10 mouse cellular contexts compared by ENCODE assay signal in genomic region chr9:32720264-32721031, GRCm38 (mm10).
DNase-seq lines count a peak whose midpoint lies in the region; ATAC-seq and TF ChIP-seq lines count a peak whose summit lies in the region.
"Had no signal": no experiment of that assay in that cellular context is flagged by ENCODE, and none has a peak within 500 bp of the region (broad histone marks: within the 10 kb centered on the region; RNA-seq: fewer than 3 reads in every experiment).

No protein-coding gene starts in this region.

- no peak for TF ChIP-seq CTCF in midbrain, postnatal 0 days (IDR thresholded peaks at IDR 0.05)

- no peaks in the 10 kb centered on the region for H3K36me3 ChIP-seq in hindbrain, embryonic 11.5 days (ENCODE audit: control insufficient read depth, insufficient read depth, low read length)
- no peaks in the 10 kb centered on the region for H3K36me3 ChIP-seq in hindbrain, embryonic 16.5 days (ENCODE audit: control insufficient read depth, insufficient read depth, low read length)
- no peaks in the 10 kb centered on the region for H3K36me3 ChIP-seq in heart, embryonic 16.5 days (ENCODE audit: control insufficient read depth, insufficient read depth)
- H3K36me3 ChIP-seq in stomach, embryonic 16.5 days (ENCODE audit: control insufficient read depth, insufficient read depth, low read length), result no peaks in the 10 kb centered on the region
- H3K36me3 ChIP-seq in midbrain, postnatal 0 days (ENCODE audit: insufficient read depth, low read length), result no peaks in the 10 kb centered on the region
- H3K36me3 ChIP-seq: G1E had no signal

- WGBS in hindbrain, embryonic 11.5 days, result 46% methylated on average over 12 of the region's 12 CpGs
- WGBS in hindbrain, embryonic 16.5 days, result 55% methylated on average over 12 of the region's 12 CpGs
- WGBS in heart, embryonic 16.5 days, result 40% methylated on average over 12 of the region's 12 CpGs
- 41% methylated on average over 12 of the region's 12 CpGs for WGBS in stomach, embryonic 16.5 days
- 55% methylated on average over 12 of the region's 12 CpGs for WGBS in midbrain, postnatal 0 days

- no peak overlapping the region for H3K4me3 ChIP-seq in hindbrain, embryonic 11.5 days (ENCODE audit: low read depth, low read length)
- H3K4me3 ChIP-seq in hindbrain, embryonic 16.5 days (ENCODE audit: low read length), result no peak overlapping the region
- no peak overlapping the region for H3K4me3 ChIP-seq in heart, embryonic 16.5 days (ENCODE audit: low read length)
- H3K4me3 ChIP-seq in stomach, embryonic 16.5 days (replicated peaks; ENCODE audit: low read length), result no peak overlapping the region
- no peak overlapping the region for H3K4me3 ChIP-seq in midbrain, postnatal 0 days (ENCODE audit: low read depth, low read length)

- H3K4me2 ChIP-seq in hindbrain, embryonic 11.5 days (replicated peaks; ENCODE audit: low read depth, low read length), result no peak overlapping the region
- no peak overlapping the region for H3K4me2 ChIP-seq in hindbrain, embryonic 16.5 days (ENCODE audit: low read length)
- H3K4me2 ChIP-seq in heart, embryonic 16.5 days (ENCODE audit: low read depth, low read length), result peak overlapping the region; percentile 14; the same call in 1 of the 2 replicates
- no peak overlapping the region for H3K4me2 ChIP-seq in stomach, embryonic 16.5 days (ENCODE audit: low read depth, low read length)
- no peak overlapping the region for H3K4me2 ChIP-seq in midbrain, postnatal 0 days (ENCODE audit: low read depth, low read length, poor library complexity, severe bottlenecking)

- no peak overlapping the region for H3K27ac ChIP-seq in hindbrain, embryonic 11.5 days (ENCODE audit: low read depth, low read length)
- no peak overlapping the region for H3K27ac ChIP-seq in hindbrain, embryonic 16.5 days (ENCODE audit: low read depth, low read length)
- H3K27ac ChIP-seq in heart, embryonic 16.5 days (ENCODE audit: low read length), result peak overlapping the region; percentile 45
- H3K27ac ChIP-seq in stomach, embryonic 16.5 days (ENCODE audit: low read length), result no peak overlapping the region
- no peak overlapping the region for H3K27ac ChIP-seq in midbrain, postnatal 0 days (ENCODE audit: low read depth, low read length)

- peaks cover 7% of the 10 kb centered on the region for H3K4me1 ChIP-seq in hindbrain, embryonic 11.5 days (replicated peaks; ENCODE audit: control insufficient read depth, insufficient read depth, low read length)
- peaks cover 8% of the 10 kb centered on the region for H3K4me1 ChIP-seq in hindbrain, embryonic 16.5 days (ENCODE audit: control insufficient read depth, insufficient read depth, low read depth, low read length)
- H3K4me1 ChIP-seq in heart, embryonic 16.5 days (ENCODE audit: control insufficient read depth, insufficient read depth, low read length), result peaks cover 58% of the 10 kb centered on the region
- H3K4me1 ChIP-seq in stomach, embryonic 16.5 days (ENCODE audit: control insufficient read depth, insufficient read depth, low read length), result peaks cover 28% of the 10 kb centered on the region
- peaks cover 5% of the 10 kb centered on the region; the same call in 1 of the 2 replicates for H3K4me1 ChIP-seq in midbrain, postnatal 0 days (ENCODE audit: insufficient read depth, low read length)

- no peaks in the 10 kb centered on the region for H3K9me3 ChIP-seq in hindbrain, embryonic 11.5 days (ENCODE audit: control insufficient read depth, low read length)
- no peaks in the 10 kb centered on the region for H3K9me3 ChIP-seq in hindbrain, embryonic 16.5 days (ENCODE audit: control insufficient read depth, low read length)
- no peaks in the 10 kb centered on the region for H3K9me3 ChIP-seq in heart, embryonic 16.5 days (replicated peaks; ENCODE audit: control insufficient read depth, low read length)
- no peaks in the 10 kb centered on the region for H3K9me3 ChIP-seq in stomach, embryonic 16.5 days (replicated peaks; ENCODE audit: control insufficient read depth, low read length)
- no peaks in the 10 kb centered on the region for H3K9me3 ChIP-seq in midbrain, postnatal 0 days (ENCODE audit: low read length)

- ATAC-seq in hindbrain, embryonic 11.5 days (ENCODE audit: low FRiP score), result no peak
- no peak for ATAC-seq in hindbrain, embryonic 16.5 days
- 0 out of 2 replicates have a peak, but pooled peaks have one; percentile 6 for ATAC-seq in heart, embryonic 16.5 days (replicated peaks; ENCODE audit: extremely low read depth, insufficient read depth, low FRiP score)
- 0 out of 2 replicates have a peak, but pooled peaks have one; percentile 18 for ATAC-seq in stomach, embryonic 16.5 days (ENCODE audit: insufficient read depth, low FRiP score)
- ATAC-seq in midbrain, postnatal 0 days (ENCODE audit: low FRiP score), result no peak

- H3K9ac ChIP-seq in hindbrain, embryonic 11.5 days (ENCODE audit: low read depth, low read length), result no peak overlapping the region
- H3K9ac ChIP-seq in hindbrain, embryonic 16.5 days (ENCODE audit: low read depth, low read length), result no peak overlapping the region
- H3K9ac ChIP-seq in heart, embryonic 16.5 days (ENCODE audit: low read length), result peak overlapping the region; percentile 16
- no peak overlapping the region for H3K9ac ChIP-seq in stomach, embryonic 16.5 days (ENCODE audit: low read length)
- H3K9ac ChIP-seq in midbrain, postnatal 0 days (replicated peaks; ENCODE audit: low read length, poor library complexity, severe bottlenecking), result no peak overlapping the region
- H3K9ac ChIP-seq: forebrain, postnatal 0 days had no signal

- peak; percentile 54 for DNase-seq in hindbrain, embryonic 11.5 days (ENCODE audit: low spot score)
- peak; percentile 50 for DNase-seq in thymus, postnatal 4 days
- DNase-seq in thymus, postnatal 14 days, result no peak
- DNase-seq in midbrain, postnatal 0 days (ENCODE audit: low spot score), result no peak
- no peak for DNase-seq in left cerebral cortex, adult 9 months (ENCODE audit: low spot score in 2 of 2)
- DNase-seq: forebrain, postnatal 0 days had no signal

- no peaks in the 10 kb centered on the region for H3K27me3 ChIP-seq in hindbrain, embryonic 11.5 days (ENCODE audit: control insufficient read depth, insufficient read depth, low read length)
- H3K27me3 ChIP-seq in hindbrain, embryonic 16.5 days (replicated peaks; ENCODE audit: control insufficient read depth, insufficient read depth, low read length), result no peaks in the 10 kb centered on the region; the same call in 1 of the 2 replicates
- no peaks in the 10 kb centered on the region for H3K27me3 ChIP-seq in heart, embryonic 16.5 days (ENCODE audit: control insufficient read depth, insufficient read depth, low read length)
- H3K27me3 ChIP-seq in stomach, embryonic 16.5 days (ENCODE audit: control insufficient read depth, insufficient read depth, low read length), result no peaks in the 10 kb centered on the region
- H3K27me3 ChIP-seq in midbrain, postnatal 0 days (ENCODE audit: insufficient read depth, low read length), result no peaks in the 10 kb centered on the region

Comparison
In these comparisons a context has a peak if more than half of its experiments do, and no peak if none do; other contexts are left out.
1. DNase-seq: peak in hindbrain, embryonic 11.5 days (single experiment) and thymus, postnatal 4 days (single experiment); none in thymus, postnatal 14 days (single experiment), midbrain, postnatal 0 days (single experiment) and left cerebral cortex, adult 9 months (0 of 2).
2. ATAC-seq: peak in heart, embryonic 16.5 days (single experiment) and stomach, embryonic 16.5 days (single experiment); none in hindbrain, embryonic 11.5 days (single experiment), hindbrain, embryonic 16.5 days (single experiment) and midbrain, postnatal 0 days (single experiment).